Mouse (Mus musculus) spleen, adult 18-20 months (tissue): ENCODE measurements around the gene Nipsnap3a.

Source experiments
- DNase-seq, 2 experiments: peaks; one replicate each; pipeline ENCODE4 v3.0.0; 2022; ENCODE audit warnings: mixed read lengths in 2 of 2

Gene Nipsnap3a

DNA sequence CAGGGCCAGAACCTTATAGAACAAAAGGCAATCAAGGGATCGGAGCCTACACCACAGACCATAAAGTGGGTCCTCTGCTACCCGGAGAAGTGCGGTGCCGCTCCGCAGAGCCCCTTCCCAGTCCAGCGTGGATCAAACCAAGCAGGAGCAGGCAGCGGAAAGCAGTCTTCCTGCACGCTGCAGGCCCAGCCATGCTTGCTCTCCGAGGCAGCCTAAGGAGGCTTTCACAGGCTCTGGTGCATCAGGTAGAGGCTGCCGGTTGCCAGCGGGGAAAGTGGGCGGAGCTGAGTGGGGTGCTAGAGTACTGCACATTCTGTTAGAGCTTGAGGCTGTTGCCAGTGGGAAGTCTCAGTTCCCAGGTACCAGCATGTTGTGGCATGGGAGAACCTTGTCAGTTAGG is at the start of gene Nipsnap3a:
Gene Nipsnap3a, plus strand, starts transcription at position 25 of the 400 bp plus-strand sequence.
- no peak for DNase-seq

DNA sequence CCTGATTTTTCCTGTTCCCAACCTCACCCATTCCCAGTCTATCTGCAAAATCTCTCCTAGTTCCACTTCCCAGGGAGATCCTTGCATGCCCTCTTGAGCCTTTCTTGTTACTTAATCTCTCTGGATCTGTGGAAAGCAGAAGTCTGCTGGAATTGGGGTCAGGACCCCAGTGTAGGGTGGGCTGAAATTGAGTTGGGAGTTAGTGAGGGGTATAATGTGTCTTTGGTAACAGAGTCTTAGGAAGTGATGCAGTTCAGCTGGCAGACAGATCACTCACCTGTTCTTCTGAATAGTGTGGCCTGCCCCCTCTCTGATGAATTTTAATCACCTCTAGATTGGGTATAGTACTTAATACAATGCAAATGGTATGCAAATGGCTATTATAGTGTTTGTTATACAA is 42.4 kb upstream of the Nipsnap3a start:
- DNase-seq = no peak

DNA sequence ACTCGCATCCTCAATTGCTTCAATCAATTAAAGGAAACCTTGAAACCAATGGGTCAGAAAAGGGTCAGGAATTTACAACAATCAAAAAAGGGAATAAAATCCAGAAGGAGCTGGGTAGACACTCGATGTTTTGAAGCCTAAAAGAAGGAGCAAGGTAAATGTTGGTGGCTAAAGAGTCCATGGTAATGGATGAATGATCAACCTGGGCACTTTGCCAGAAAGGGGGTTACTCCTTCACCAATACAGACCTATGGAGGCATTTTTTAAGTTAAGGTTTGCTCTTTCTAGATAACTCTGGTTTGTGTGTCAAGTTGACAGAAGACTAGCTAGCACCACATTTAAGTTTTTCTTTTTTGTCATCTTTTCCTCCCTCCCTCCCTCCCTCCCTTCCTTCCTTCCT is 40.1 kb upstream of the Nipsnap3a start:
- DNase-seq = no peak

DNA sequence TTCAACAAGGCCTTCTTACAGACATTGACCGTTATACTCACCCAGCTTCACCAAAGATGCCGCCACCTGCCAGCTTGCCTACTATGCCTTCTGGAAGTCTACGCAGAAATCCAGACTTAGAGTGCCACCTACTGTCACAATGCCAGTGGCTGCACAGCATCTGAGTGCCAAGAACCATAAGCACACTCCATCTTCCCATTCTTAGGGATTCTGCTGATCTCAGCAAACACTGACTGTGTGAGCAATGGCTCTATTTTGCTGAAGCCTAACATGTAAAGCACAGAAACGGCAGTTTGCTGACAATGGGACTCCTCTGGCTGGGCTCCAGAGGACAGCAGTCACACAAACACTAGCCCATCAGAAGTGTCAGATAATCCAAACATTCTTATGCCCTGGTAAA is 30.4 kb upstream of the Nipsnap3a start:
- peak in 1 of 2 experiments; percentile 5 for DNase-seq

GRCm38 (mm10) chr4:52964247-52964646 is 24.8 kb upstream of the Nipsnap3a start, which contains the start of gene Olfr270:
Gene Olfr270, plus strand, starts transcription at chr4:52964547.
- no peak for DNase-seq

DNA sequence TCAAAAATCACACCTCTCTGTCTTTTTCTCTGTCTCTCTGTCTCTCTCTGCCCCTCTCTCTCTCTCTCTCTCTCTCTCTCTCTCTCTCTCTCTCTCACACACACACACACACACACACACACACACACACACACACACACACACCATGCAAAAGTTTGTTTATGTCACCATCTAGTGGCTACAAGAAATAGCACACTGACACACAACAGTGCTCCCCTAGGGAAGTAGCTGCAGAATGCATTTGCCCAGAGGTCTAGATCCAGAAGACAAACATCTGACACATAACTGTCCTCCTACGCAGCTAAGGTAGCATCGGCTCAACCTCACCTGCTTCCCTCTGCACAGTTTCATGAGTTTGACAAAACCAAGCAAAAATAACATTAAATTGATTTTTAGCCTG is 3.9 kb upstream of the Nipsnap3a start:
- no peak for DNase-seq

DNA sequence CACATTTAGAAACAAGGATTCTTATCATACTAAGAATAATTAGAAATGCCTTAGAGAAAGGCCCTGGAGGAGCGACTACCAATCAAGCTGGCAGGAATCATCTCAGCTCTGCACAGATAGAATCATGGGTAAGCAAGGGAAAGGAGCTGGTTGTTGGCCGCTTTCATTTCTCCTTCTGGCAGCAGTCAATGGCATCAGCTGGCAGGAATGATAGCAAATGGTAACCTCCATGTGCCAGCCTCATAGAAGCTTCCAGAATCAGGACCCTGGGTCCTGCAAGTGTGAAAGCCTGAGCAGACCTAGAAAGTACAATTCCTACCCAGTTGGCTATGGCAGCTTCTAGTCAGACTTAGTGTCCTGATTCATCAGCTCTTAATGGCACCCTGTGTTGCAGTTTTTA is 2.8 kb upstream of the Nipsnap3a start:
- DNase-seq = no peak

DNA sequence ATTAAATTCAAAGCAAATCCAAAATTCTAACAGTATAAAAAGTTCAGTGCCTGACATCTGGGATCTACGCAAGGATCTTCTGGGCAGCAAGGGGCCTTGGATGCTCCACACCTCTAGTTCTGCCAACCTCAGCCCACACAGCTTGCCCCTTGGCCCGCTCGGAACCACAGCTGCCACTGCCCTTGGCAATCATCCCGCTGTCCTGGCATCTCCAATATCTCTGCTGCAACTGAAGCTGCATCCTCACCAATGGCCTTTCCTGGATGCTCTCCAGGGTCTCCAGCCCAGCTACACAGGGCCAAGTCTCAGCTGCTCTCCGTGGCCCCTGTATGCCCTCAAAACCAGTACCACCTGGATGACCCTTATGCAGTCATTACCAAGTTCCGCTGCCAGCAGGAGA is 10.4 kb downstream of the Nipsnap3a start:
- DNase-seq = no peak

- no peak for DNase-seq
Observed at GRCm38 (mm10) chr4:53000154-53000553, 11.1 kb downstream of the Nipsnap3a start.

DNA sequence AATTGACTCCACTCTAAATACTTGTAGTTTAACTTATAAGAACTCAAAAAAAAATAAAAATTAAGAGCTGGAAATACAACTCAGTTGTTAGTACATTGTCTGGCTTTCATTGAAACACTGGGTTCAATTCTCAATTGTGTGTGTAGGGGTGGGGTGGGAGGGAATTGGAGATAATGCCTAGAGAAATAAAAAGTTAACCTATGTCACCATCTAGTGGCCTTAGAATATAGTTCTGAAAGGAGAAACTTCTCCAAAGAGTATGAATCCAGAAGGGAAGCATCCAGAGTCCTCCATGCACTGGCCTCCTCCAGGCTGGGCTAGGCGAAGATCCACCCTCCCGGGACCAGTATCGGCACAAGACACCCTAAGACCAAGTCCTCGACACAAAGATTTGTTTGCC is 20.1 kb downstream of the Nipsnap3a start:
- DNase-seq = no peak

GRCm38 (mm10) chr4:53009871-53010270 is 20.8 kb downstream of the Nipsnap3a start:
- DNase-seq = no peak

GRCm38 (mm10) chr4:53011732-53012361 is 22.8 kb downstream of the Nipsnap3a start, which contains the start of gene Nipsnap3b:
Gene Nipsnap3b, plus strand, starts transcription at chr4:53011880.
- DNase-seq = peak; percentile 92 to 97

DNA sequence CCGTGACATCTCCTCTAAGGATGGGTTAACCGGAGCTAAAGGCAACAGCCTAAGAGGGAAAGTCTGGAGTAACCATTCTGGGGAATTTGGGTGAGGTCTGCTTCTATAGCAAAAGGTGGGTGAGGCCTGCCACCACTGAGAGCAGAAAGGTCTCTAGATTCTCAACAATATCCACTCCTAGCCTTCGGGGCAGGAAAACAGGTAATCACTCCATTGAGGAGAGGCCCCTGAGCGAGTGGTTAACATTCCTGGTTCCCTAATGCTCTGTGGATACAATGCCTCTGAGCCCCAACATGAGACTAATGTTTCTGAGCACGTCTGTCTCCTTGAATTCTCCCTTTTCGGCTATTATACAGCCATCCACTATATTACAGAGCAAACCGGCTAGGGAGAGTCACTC is 25.3 kb downstream of the Nipsnap3a start:
- no peak for DNase-seq

- DNase-seq = no peak
Observed at GRCm38 (mm10) chr4:53015024-53015423, 26.0 kb downstream of the Nipsnap3a start.

DNA sequence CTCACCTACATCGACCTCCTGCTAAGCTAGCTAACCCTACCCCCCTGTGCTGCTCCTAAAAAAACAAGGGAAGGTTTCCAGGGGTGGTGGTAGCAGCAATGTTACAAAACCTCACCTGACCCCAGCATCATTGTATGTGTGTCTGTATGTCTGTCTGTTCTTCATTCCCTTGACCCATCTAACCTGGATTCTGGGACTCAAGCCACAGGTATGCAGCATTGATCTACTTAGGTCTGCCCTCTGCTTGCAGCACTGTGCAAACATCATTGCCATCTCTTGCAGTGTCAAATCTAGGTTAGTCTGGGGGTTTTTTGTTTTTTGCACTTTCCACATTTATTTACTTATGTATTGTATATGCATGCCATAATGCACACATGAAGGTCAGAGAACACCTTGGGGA is 29.3 kb downstream of the Nipsnap3a start:
- DNase-seq = no peak

GRCm38 (mm10) chr4:53023189-53023925 is 34.3 kb downstream of the Nipsnap3a start:
- no peak for DNase-seq

GRCm38 (mm10) chr4:53024397-53024796 is 35.3 kb downstream of the Nipsnap3a start:
- no peak for DNase-seq

DNA sequence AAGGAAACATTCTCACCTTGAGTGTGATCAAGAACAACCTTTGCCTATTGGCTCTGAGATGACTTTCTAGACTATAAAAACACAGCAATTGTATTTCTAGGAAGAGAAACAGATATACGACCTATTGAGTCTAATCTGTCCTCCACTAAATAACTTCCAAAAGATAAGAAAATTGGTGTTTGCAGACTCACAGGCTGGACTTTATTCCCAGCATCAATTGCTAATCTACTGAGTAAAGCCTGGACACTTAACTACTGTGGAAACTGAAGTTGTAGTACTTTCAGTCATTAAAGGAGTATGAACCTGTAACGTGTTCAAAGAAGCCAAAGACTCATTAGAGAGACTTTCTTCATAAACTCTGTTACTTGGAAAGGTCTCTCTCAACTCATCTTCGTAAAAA is 38.7 kb downstream of the Nipsnap3a start:
- DNase-seq = no peak

DNA sequence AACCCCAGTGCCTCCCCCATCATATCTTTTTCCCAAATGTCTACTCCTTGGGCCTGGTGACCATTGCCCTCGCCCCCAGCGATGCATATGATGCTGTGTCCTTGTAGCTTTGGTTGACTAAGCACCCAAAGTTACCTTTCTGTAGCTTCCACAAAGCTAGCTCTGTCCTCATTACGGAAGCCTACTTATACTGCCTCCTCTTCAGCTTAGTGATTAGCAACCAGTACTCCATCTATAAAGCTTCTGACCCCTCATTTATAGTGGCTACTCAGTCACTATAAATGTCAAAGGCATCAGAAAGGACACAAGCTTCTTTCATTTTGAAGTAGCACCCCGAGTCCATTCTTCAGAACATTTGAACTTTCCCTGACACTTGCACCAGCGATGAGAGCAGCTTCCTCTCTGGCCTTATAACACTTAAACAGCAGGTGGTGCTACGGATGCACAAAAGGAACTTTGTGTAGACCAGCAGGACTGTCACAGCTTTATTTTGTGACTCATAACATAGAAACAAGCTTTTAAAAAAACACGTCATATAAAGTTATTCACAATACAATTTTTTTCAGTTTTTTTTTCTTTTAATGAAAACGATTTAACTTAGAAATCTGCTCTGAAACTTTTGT is 41.4 kb downstream of the Nipsnap3a start:
- no peak for DNase-seq

- no peak for DNase-seq
Observed at GRCm38 (mm10) chr4:53043819-53044218, 54.7 kb downstream of the Nipsnap3a start.

DNA sequence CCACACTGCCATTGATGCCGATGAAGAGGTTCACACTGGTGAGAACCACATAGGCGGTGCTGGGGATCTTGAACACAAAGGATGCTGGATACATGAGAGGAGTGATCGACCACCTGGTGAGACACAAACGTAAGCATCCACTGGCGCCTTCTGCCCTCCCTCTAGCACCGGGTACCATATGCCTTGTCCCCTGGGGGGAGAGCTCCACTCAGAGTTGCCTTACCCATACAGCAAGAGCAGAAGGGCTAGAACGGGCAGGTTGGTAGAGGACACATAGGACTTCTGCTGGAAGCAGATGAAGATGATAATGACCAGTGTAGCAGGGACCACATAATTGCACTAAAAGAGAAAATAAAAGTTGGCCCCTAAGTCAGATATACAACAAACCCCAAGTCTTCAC is 56.7 kb downstream of the Nipsnap3a start:
- DNase-seq = no peak

GRCm38 (mm10) chr4:53046238-53047022 is 57.4 kb downstream of the Nipsnap3a start:
- no peak for DNase-seq
